Mouse (Mus musculus) MEL (cell line): ENCODE data around the gene Ndufb6. TPM values are rescaled to one million over a fixed set of nuclear protein-coding genes. Genes with fewer than 3 reads are reported as not detected.

Source experiments
- DNase-seq: peaks from one replicate; pipeline ENCODE4 v3.0.0; 2011; ENCODE audit warnings: low read depth, low spot score
- H3K27ac ChIP-seq: 2 replicates; pipeline ENCODE4 v1.5.1; 2012; ENCODE audit warnings: low read depth, mild to moderate bottlenecking, control low read depth, low read length, moderate library complexity; ENCODE audit not compliant: control insufficient read depth
- H3K27me3 ChIP-seq, 2 experiments: fragments of 150-350 bp in 1 of 2; sonication (generic) in 1 of 2; 2 replicates each; pipeline ENCODE4 v1.6.1; 2012; ENCODE audit warnings: low read length in 2 of 2, mild to moderate bottlenecking in 2 of 2, improper control_type of control experiment in 1 of 2, moderate library complexity in 1 of 2; ENCODE audit not compliant: insufficient read depth in 2 of 2, control insufficient read depth in 1 of 2
- H3K36me3 ChIP-seq, 2 experiments: 2 replicates each; pipeline ENCODE4 v1.6.1; 2012 to 2014; ENCODE audit warnings: low read length in 2 of 2, improper control_type of control experiment in 1 of 2, inconsistent platforms in 1 of 2, mild to moderate bottlenecking in 1 of 2; ENCODE audit not compliant: insufficient read depth in 2 of 2, control insufficient read depth in 1 of 2
- H3K4me1 ChIP-seq, 2 experiments: fragments of 150-350 bp in 1 of 2; sonication (generic) in 1 of 2; 2 replicates each; pipeline ENCODE4 v1.6.1; 2012; ENCODE audit warnings: low read length in 2 of 2, improper control_type of control experiment in 1 of 2, mild to moderate bottlenecking in 1 of 2; ENCODE audit not compliant: insufficient read depth in 2 of 2, control insufficient read depth in 1 of 2
- H3K4me3 ChIP-seq, 2 experiments: fragments of 150-350 bp in 1 of 2; sonication (generic) in 1 of 2; 2 replicates each; pipeline ENCODE4 v1.5.1; 2012; ENCODE audit warnings: low read depth in 2 of 2, low read length in 2 of 2, mild to moderate bottlenecking in 2 of 2, moderate library complexity in 2 of 2, control low read depth in 1 of 2, improper control_type of control experiment in 1 of 2; ENCODE audit not compliant: control insufficient read depth in 1 of 2, insufficient read depth in 1 of 2
- H3K79me2 ChIP-seq: 2 replicates; pipeline ENCODE4 v1.6.1; 2012; ENCODE audit warnings: mild to moderate bottlenecking, low read length, moderate library complexity; ENCODE audit not compliant: control insufficient read depth, poor library complexity, insufficient read depth
- H3K9ac ChIP-seq: 2 replicates; pipeline ENCODE4 v1.6.1; 2012; ENCODE audit warnings: low read depth, mild to moderate bottlenecking, control low read depth, low read length, moderate library complexity; ENCODE audit not compliant: control insufficient read depth, poor library complexity, severe bottlenecking
- H3K9me3 ChIP-seq: fragments of 150-350 bp; sonication (generic); replicated peaks from 2 replicates; pipeline ENCODE4 v1.6.1; 2012; ENCODE audit warnings: mild to moderate bottlenecking, low read length, improper control_type of control experiment, moderate library complexity; ENCODE audit not compliant: insufficient read depth
- BHLHE40 ChIP-seq: IDR thresholded peaks from 2 replicates; pipeline ENCODE4 v1.6.1; 2012; ENCODE audit warnings: low read depth, mild to moderate bottlenecking, inconsistent platforms, low read length, improper control_type of control experiment, borderline replicate concordance
- CHD1 ChIP-seq: IDR thresholded peaks from 2 replicates; pipeline ENCODE4 v1.6.1; 2012; ENCODE audit warnings: low read depth, mild to moderate bottlenecking, inconsistent platforms, low read length, improper control_type of control experiment
- CTCF ChIP-seq, 3 experiments: IDR thresholded peaks in 2 of 3; conservative IDR thresholded peaks in 1 of 3; 2 replicates each; pipeline ENCODE4 v1.5.1; 2011 to 2012; ENCODE audit warnings: low read length in 3 of 3, low read depth in 2 of 3, mild to moderate bottlenecking in 2 of 3, improper control_type of control experiment in 1 of 3, inconsistent platforms in 1 of 3, mixed read lengths in 1 of 3, moderate library complexity in 1 of 3; ENCODE audit not compliant: control insufficient read depth in 1 of 3, insufficient read depth in 1 of 3, poor library complexity in 1 of 3, severe bottlenecking in 1 of 3
- EP300 ChIP-seq, 2 experiments: IDR thresholded peaks; 2 replicates each; pipeline ENCODE4 v1.6.1; 2011; ENCODE audit warnings: improper control_type of control experiment in 2 of 2, low read length in 2 of 2, low read depth in 1 of 2, mild to moderate bottlenecking in 1 of 2
- ETS1 ChIP-seq: IDR thresholded peaks from 2 replicates; pipeline ENCODE4 v1.6.1; 2012; ENCODE audit warnings: low read depth, mild to moderate bottlenecking, inconsistent platforms, low read length, improper control_type of control experiment, moderate library complexity
- GABPA ChIP-seq: IDR thresholded peaks from 2 replicates; pipeline ENCODE4 v1.6.1; 2012; ENCODE audit warnings: low read depth, mild to moderate bottlenecking, inconsistent platforms, low read length, improper control_type of control experiment, moderate library complexity
- GATA1 ChIP-seq: IDR thresholded peaks from 2 replicates; pipeline ENCODE4 v1.6.1; 2011; ENCODE audit warnings: low read depth, low read length, improper control_type of control experiment
- HCFC1 ChIP-seq: IDR thresholded peaks from 2 replicates; pipeline ENCODE4 v1.6.1; 2012; ENCODE audit warnings: low read depth, mild to moderate bottlenecking, inconsistent platforms, low read length, improper control_type of control experiment, moderate library complexity
- JUND ChIP-seq: IDR thresholded peaks from 2 replicates; pipeline ENCODE4 v1.6.1; 2011; ENCODE audit warnings: low read depth, mild to moderate bottlenecking, improper control_type of control experiment, low read length
- KAT2A ChIP-seq: conservative IDR thresholded peaks from 2 replicates; pipeline ENCODE4 v1.6.1; 2012; ENCODE audit warnings: low read depth, low read length, improper control_type of control experiment, inconsistent platforms
- MAFK ChIP-seq: IDR thresholded peaks from 2 replicates; pipeline ENCODE4 v1.6.1; 2011; ENCODE audit warnings: low read depth, mild to moderate bottlenecking, low read length, improper control_type of control experiment, borderline replicate concordance
- MEF2A ChIP-seq: IDR thresholded peaks from 2 replicates; pipeline ENCODE4 v1.6.1; 2014; ENCODE audit warnings: low read depth, mild to moderate bottlenecking, inconsistent platforms, low read length, improper control_type of control experiment; ENCODE audit not compliant: poor library complexity, insufficient replicate concordance, severe bottlenecking; ENCODE audit errors: extremely low read depth
- MXI1 ChIP-seq: IDR thresholded peaks from 2 replicates; pipeline ENCODE4 v1.6.1; 2011; ENCODE audit warnings: mild to moderate bottlenecking, low read depth, low read length, improper control_type of control experiment
- MYB ChIP-seq: IDR thresholded peaks from 2 replicates; pipeline ENCODE4 v1.6.1; 2011; ENCODE audit warnings: mild to moderate bottlenecking, low read depth, low read length, improper control_type of control experiment
- NELFE ChIP-seq: IDR thresholded peaks from 2 replicates; pipeline ENCODE4 v1.6.1; 2011; ENCODE audit warnings: low read depth, low read length, improper control_type of control experiment
- NRF1 ChIP-seq: IDR thresholded peaks from 2 replicates; pipeline ENCODE4 v1.6.1; 2014; ENCODE audit warnings: low read depth, mild to moderate bottlenecking, inconsistent platforms, low read length, improper control_type of control experiment, moderate library complexity; ENCODE audit not compliant: poor library complexity, insufficient read depth, severe bottlenecking
- POLR2A ChIP-seq, 2 experiments: IDR thresholded peaks; 2 replicates each; pipeline ENCODE4 v1.6.1; 2011 to 2012; ENCODE audit warnings: low read length in 2 of 2, mild to moderate bottlenecking in 2 of 2, control low read depth in 1 of 2, improper control_type of control experiment in 1 of 2, low read depth in 1 of 2, moderate library complexity in 1 of 2; ENCODE audit not compliant: control insufficient read depth in 1 of 2, insufficient read depth in 1 of 2, poor library complexity in 1 of 2
- SIN3A ChIP-seq: IDR thresholded peaks from 2 replicates; pipeline ENCODE4 v1.6.1; 2012; ENCODE audit warnings: low read length, improper control_type of control experiment, inconsistent platforms
- SMC3 ChIP-seq: IDR thresholded peaks from 2 replicates; pipeline ENCODE4 v1.6.1; 2011; ENCODE audit warnings: low read depth, low read length, improper control_type of control experiment
- TAL1 ChIP-seq: IDR thresholded peaks from 2 replicates; pipeline ENCODE4 v1.6.1; 2012; ENCODE audit warnings: mild to moderate bottlenecking, inconsistent platforms, low read length, moderate library complexity, mixed read lengths
- TBP ChIP-seq: IDR thresholded peaks from 2 replicates; pipeline ENCODE4 v1.8.0; 2011; ENCODE audit warnings: low read depth, low read length, improper control_type of control experiment
- UBTF ChIP-seq: IDR thresholded peaks from 2 replicates; pipeline ENCODE4 v1.6.1; 2012; ENCODE audit warnings: low read depth, mild to moderate bottlenecking, inconsistent platforms, low read length, improper control_type of control experiment, moderate library complexity, borderline replicate concordance; ENCODE audit not compliant: insufficient read depth
- USF1 ChIP-seq: IDR thresholded peaks from 2 replicates; pipeline ENCODE4 v1.6.1; 2014; ENCODE audit warnings: low read depth, mild to moderate bottlenecking, inconsistent platforms, low read length, improper control_type of control experiment, moderate library complexity
- USF2 ChIP-seq, 2 experiments: IDR thresholded peaks; 2 replicates each; pipeline ENCODE4 v1.6.1; 2011 to 2012; ENCODE audit warnings: improper control_type of control experiment in 2 of 2, low read length in 2 of 2, borderline replicate concordance in 1 of 2, inconsistent platforms in 1 of 2, low read depth in 1 of 2, mild to moderate bottlenecking in 1 of 2; ENCODE audit not compliant: insufficient read depth in 1 of 2
- polyA plus RNA-seq, 2 experiments: library from polyadenylated mRNA; stranded (reverse) in 1 of 2; unstranded in 1 of 2; fragments of >175 nt in 1 of 2; fragments of >200 nt in 1 of 2; gene quantifications; 2 replicates each; pipeline versions ENCODE4 v1.2.1 to v1.2.4; 2012; ENCODE audit warnings: low replicate concordance in 2 of 2, low read depth in 1 of 2; ENCODE audit not compliant: insufficient read length in 2 of 2, insufficient read depth in 1 of 2, missing spikeins in 1 of 2
- total RNA-seq: library from RNA; depleted of rRNA; stranded (reverse); fragments of 300-350 nt; gene quantifications from 2 replicates; pipeline ENCODE4 v1.2.3, GENCODE M21; 2012

The Ndufb6 gene
- total and polyA plus RNA-seq, 3 experiments: 146 to 229 TPM; not detected in 1

- DNase-seq: no peak
- no peaks in the 10 kb centered on the region for H3K27me3 ChIP-seq
- H3K79me2 ChIP-seq: peaks cover 49% of the 10 kb centered on the region
- no peaks in the 10 kb centered on the region for H3K9me3 ChIP-seq
- no peak overlapping the region for H3K4me3 ChIP-seq
- peaks cover 2 to 20% of the 10 kb centered on the region in 2 experiments; a peak in 3 of 4 replicates for H3K4me1 ChIP-seq
- TF ChIP-seq MEF2A (no peak), CTCF (IDR thresholded peaks at IDR 0.05 in 2 of 3, conservative IDR thresholded peaks at IDR 0.05 in 1 of 3; ENCODE audit: control insufficient read depth in 1 of 3, insufficient read depth in 1 of 3, low read depth in 2 of 3, low read length in 3 of 3, poor library complexity in 1 of 3, severe bottlenecking in 1 of 3) (no peak), USF1 (no peak), EP300 (IDR thresholded peaks at IDR 0.05; ENCODE audit: low read depth in 1 of 2, low read length in 2 of 2) (no peak), SMC3 (no peak), USF2 (IDR thresholded peaks at IDR 0.05; ENCODE audit: borderline replicate concordance in 1 of 2, insufficient read depth in 1 of 2, low read depth in 1 of 2, low read length in 2 of 2) (no peak), POLR2A (IDR thresholded peaks at IDR 0.05; ENCODE audit: control insufficient read depth in 1 of 2, insufficient read depth in 1 of 2, low read depth in 1 of 2, low read length in 2 of 2, poor library complexity in 1 of 2) (no peak), MXI1 (no peak), MAFK (no peak), UBTF (no peak), GATA1 (no peak), JUND (no peak), TAL1 (no peak)
- H3K27ac ChIP-seq: no peak overlapping the region
- no peak overlapping the region for H3K9ac ChIP-seq
- peaks cover 22 to 42% of the 10 kb centered on the region in 2 experiments for H3K36me3 ChIP-seq
Observed at GRCm38 (mm10) chr4:40264321-40264720, 14.9 kb downstream of the Ndufb6 start.

GRCm38 (mm10) chr4:40254385-40255103 is 24.7 kb downstream of the Ndufb6 start:
- H3K27ac ChIP-seq: no peak overlapping the region
- DNase-seq: no peak
- no peaks in the 10 kb centered on the region for H3K9me3 ChIP-seq
- TF ChIP-seq SMC3 (no peak), SIN3A (no peak), TBP (no peak), NELFE (no peak), KAT2A (no peak), MXI1 (no peak), TAL1 (no peak), BHLHE40 (no peak), EP300 (IDR thresholded peaks at IDR 0.05; ENCODE audit: low read depth in 1 of 2, low read length in 2 of 2) (no peak), NRF1 (no peak), ETS1 (no peak), MYB (no peak), GABPA (no peak), CHD1 (no peak), USF1 (no peak), HCFC1 (no peak), MEF2A (no peak)
- H3K36me3 ChIP-seq: peaks cover 3 to 12% of the 10 kb centered on the region in 2 experiments; a peak in 3 of 4 replicates
- no peaks in the 10 kb centered on the region for H3K27me3 ChIP-seq
- no peak overlapping the region for H3K4me3 ChIP-seq
- H3K4me1 ChIP-seq: peaks cover 0 to 3% of the 10 kb centered on the region in 2 experiments; a peak in 2 of 4 replicates
- no peaks in the 10 kb centered on the region for H3K79me2 ChIP-seq
- no peak overlapping the region for H3K9ac ChIP-seq
